Mouse (Mus musculus) limb, embryonic 13.5 days (tissue): ENCODE results near the gene Gm5150. TPM values are rescaled to one million over a fixed set of nuclear protein-coding genes. Genes with fewer than 3 reads are reported as not detected.

ENCODE experiments used
- microRNA-seq: library from miRNA; unstranded; fragments of <30 nt; microRNA quantifications from one replicate; pipeline ENCODE4, GENCODE M21; 2016
- polyA plus RNA-seq: library from polyadenylated mRNA; unstranded; fragments of >200 nt; fragmentation: Nextera tagmentation; extraction: Ambion mirVana; gene quantifications from 2 replicates; pipeline ENCODE4 v1.2.1, GENCODE M21; 2015

Gm5150 gene
- polyA plus RNA-seq, 1 experiment from 2014 or later = not detected

Small RNA genes lying within 50 kb of the gene (microRNA-seq; reads per million reads assigned to microRNA genes)
- gene Gm24694 = not detected

Other genes starting within 250 kb of the Gm5150 start
- gene Sirpb1c, start 157.9 kb downstream of the Gm5150 start, polyA plus RNA-seq = 0.09 TPM in 1 of 2 replicates, not detected in the other